Mouse (Mus musculus) lung, postnatal 0 days (tissue): ENCODE results near the gene Cox4i2. TPM values are rescaled to one million over a fixed set of nuclear protein-coding genes. Genes with fewer than 3 reads are reported as not detected.
A peak's percentile ranks its signal among the peaks of the same experiment; 100 is the strongest.

Experiments
- ATAC-seq: fragments of 200-750 bp; cut with Nextera tagmentation; 2 replicates; pipeline ENCODE4 v1.8.0; 2017; ENCODE audit warnings: moderate library complexity
- DNase-seq: peaks from one replicate; pipeline ENCODE4 v3.0.0-alpha.2; 2016; ENCODE audit warnings: low spot score
- H3K27ac ChIP-seq: fragments of 300-500 bp; sonication (generic); 2 replicates; pipeline ENCODE4 v1.5.1; 2014; ENCODE audit warnings: antibody characterized with exemption, mild to moderate bottlenecking, low read length, mixed read lengths
- H3K27me3 ChIP-seq: fragments of 300-500 bp; sonication (generic); replicated peaks from 2 replicates; pipeline ENCODE4 v1.6.1; 2014; ENCODE audit warnings: low read length, mixed read lengths; ENCODE audit not compliant: insufficient read depth
- H3K36me3 ChIP-seq: fragments of 300-500 bp; sonication (generic); 2 replicates; pipeline ENCODE4 v1.6.1; 2014; ENCODE audit warnings: low read length, mixed read lengths; ENCODE audit not compliant: insufficient read depth
- H3K4me1 ChIP-seq: fragments of 300-500 bp; sonication (generic); 2 replicates; pipeline ENCODE4 v1.6.1; 2014; ENCODE audit warnings: antibody characterized with exemption, low read depth, low read length, mixed read lengths; ENCODE audit not compliant: insufficient read depth
- H3K4me2 ChIP-seq: fragments of 300-500 bp; sonication (generic); replicated peaks from 2 replicates; pipeline ENCODE4 v1.6.1; 2014; ENCODE audit warnings: low read depth, mild to moderate bottlenecking, low read length, moderate library complexity, mixed read lengths
- H3K4me3 ChIP-seq: fragments of 300-500 bp; sonication (generic); 2 replicates; pipeline ENCODE4 v1.5.1; 2014; ENCODE audit warnings: low read depth, low read length
- H3K9ac ChIP-seq: fragments of 300-500 bp; sonication (generic); replicated peaks from 2 replicates; pipeline ENCODE4 v1.6.1; 2014; ENCODE audit warnings: low read depth, mild to moderate bottlenecking
- H3K9me3 ChIP-seq: fragments of 300-500 bp; sonication (generic); 2 replicates; pipeline ENCODE4 v1.6.1; 2016; ENCODE audit warnings: low read length, mixed read lengths
- CTCF ChIP-seq: IDR thresholded peaks from 2 replicates; pipeline ENCODE4 v1.5.1; 2016; ENCODE audit warnings: antibody characterized with exemption, mild to moderate bottlenecking
- EP300 ChIP-seq: IDR thresholded peaks from 2 replicates; pipeline ENCODE4 v1.6.1; 2016; ENCODE audit warnings: antibody characterized with exemption, mild to moderate bottlenecking, control low read depth
- WGBS: fragments of 180-500 bp; shearing (Covaris S2); extraction: QIAGEN DNeasy Blood & Tissue Kit; methylation state at CpG from one replicate; pipeline ENCODE4 v1.1.7; 2014; 5-methylcytosine and 5-hydroxymethylcytosine counted together
- polyA plus RNA-seq: library from polyadenylated mRNA; unstranded; fragments of >200 nt; fragmentation: Nextera tagmentation; extraction: Ambion mirVana; gene quantifications from 2 replicates; pipeline ENCODE4 v1.2.1, GENCODE M21; 2015

Cox4i2 gene
- polyA plus RNA-seq, 1 experiment from 2014 or later = 228 TPM

GRCm38 (mm10) chr2:152805111-152805490 lies 51.1 kb downstream of the Cox4i2 start:
- Histone ChIP-seq H3K9ac (no peak overlapping the region), H3K9me3 (no peaks in the 10 kb centered on the region), H3K4me2 (no peak overlapping the region; the same call in 1 of the 2 replicates), H3K4me1 (peaks cover 27% of the 10 kb centered on the region), H3K4me3 (no peak overlapping the region), H3K27me3 (no peaks in the 10 kb centered on the region), H3K36me3 (no peaks in the 10 kb centered on the region; the same call in 1 of the 2 replicates), H3K27ac (peak overlapping the region; percentile 82)
- ATAC-seq = no peak
- WGBS = 52% methylated on average over 5 of the region's 5 CpGs
- DNase-seq = no peak
- TF ChIP-seq EP300 = no peak; the same call in 1 of the 2 replicates
- TF ChIP-seq CTCF = no peak

GRCm38 (mm10) chr2:152806037-152806436 lies 52.1 kb downstream of the Cox4i2 start:
- 28% methylated on average over 2 of the region's 2 CpGs for WGBS
- Histone ChIP-seq H3K9ac (no peak overlapping the region), H3K4me1 (peaks cover 34% of the 10 kb centered on the region), H3K36me3 (no peaks in the 10 kb centered on the region; the same call in 1 of the 2 replicates), H3K4me3 (no peak overlapping the region), H3K9me3 (no peaks in the 10 kb centered on the region), H3K4me2 (no peak overlapping the region), H3K27ac (peak overlapping the region; percentile 82), H3K27me3 (no peaks in the 10 kb centered on the region)
- ATAC-seq (peak; percentile 81), DNase-seq (peak; percentile 80)
- no peak for TF ChIP-seq CTCF
- peak; percentile 100 for TF ChIP-seq EP300

- no peaks in the 10 kb centered on the region for H3K27me3 ChIP-seq
- no peak for ATAC-seq
- H3K4me2 ChIP-seq = no peak overlapping the region
- no peak overlapping the region for H3K27ac ChIP-seq
- no peaks in the 10 kb centered on the region for H3K9me3 ChIP-seq
- no peak overlapping the region for H3K9ac ChIP-seq
- no peak for DNase-seq
- H3K36me3 ChIP-seq = no peaks in the 10 kb centered on the region; the same call in 1 of the 2 replicates
- H3K4me1 ChIP-seq = peaks cover 42% of the 10 kb centered on the region
- H3K4me3 ChIP-seq = no peak overlapping the region
- no peak for TF ChIP-seq EP300
- TF ChIP-seq CTCF = no peak
- 63% methylated on average over 3 of the region's 3 CpGs for WGBS
Measured at GRCm38 (mm10) chr2:152808178-152808577, 54.2 kb downstream of the Cox4i2 start.

GRCm38 (mm10) chr2:152810158-152810941 lies 56.4 kb downstream of the Cox4i2 start:
- ATAC-seq (peak; percentile 14; the same call in 1 of the 2 replicates), DNase-seq (peak; percentile 86)
- Histone ChIP-seq H3K27me3 (no peaks in the 10 kb centered on the region), H3K4me3 (no peak overlapping the region), H3K36me3 (no peaks in the 10 kb centered on the region; the same call in 1 of the 2 replicates), H3K9me3 (no peaks in the 10 kb centered on the region), H3K27ac (peak overlapping the region; percentile 45; the same call in 1 of the 2 replicates), H3K4me2 (no peak overlapping the region), H3K4me1 (peaks cover 31% of the 10 kb centered on the region; the same call in 1 of the 2 replicates), H3K9ac (no peak overlapping the region)
- WGBS = 53% methylated on average over 5 of the region's 5 CpGs
- TF ChIP-seq CTCF (no peak), EP300 (peak; percentile 69; the same call in 1 of the 2 replicates)

- Histone ChIP-seq H3K9me3 (no peaks in the 10 kb centered on the region), H3K27ac (peak overlapping the region; percentile 45), H3K4me2 (no peak overlapping the region), H3K9ac (no peak overlapping the region), H3K27me3 (no peaks in the 10 kb centered on the region), H3K4me3 (no peak overlapping the region), H3K4me1 (peaks cover 32% of the 10 kb centered on the region; the same call in 1 of the 2 replicates), H3K36me3 (no peaks in the 10 kb centered on the region; the same call in 1 of the 2 replicates)
- peak; percentile 65 for ATAC-seq
- peak; percentile 63 for DNase-seq
- WGBS = 38% methylated on average over 3 of the region's 3 CpGs
- TF ChIP-seq CTCF (no peak), EP300 (peak; percentile 87)
Measured at GRCm38 (mm10) chr2:152811336-152812165, 57.6 kb downstream of the Cox4i2 start.

- WGBS = 73% methylated on average over 1 of the region's 1 CpGs
- TF ChIP-seq CTCF (no peak), EP300 (no peak)
- Histone ChIP-seq H3K27ac (no peak overlapping the region), H3K36me3 (no peaks in the 10 kb centered on the region; the same call in 1 of the 2 replicates), H3K9ac (no peak overlapping the region), H3K4me2 (no peak overlapping the region), H3K27me3 (no peaks in the 10 kb centered on the region), H3K4me1 (peaks cover 38% of the 10 kb centered on the region; the same call in 1 of the 2 replicates), H3K9me3 (no peaks in the 10 kb centered on the region), H3K4me3 (no peak overlapping the region)
- ATAC-seq (no peak), DNase-seq (no peak)
Measured at GRCm38 (mm10) chr2:152813232-152813631, 59.3 kb downstream of the Cox4i2 start.
